Mouse (Mus musculus) myocyte (in vitro differentiated cells): ENCODE measurements around the gene Nfkbid.

Experiments used
- CEBPB ChIP-seq: IDR thresholded peaks from 2 replicates; pipeline ENCODE4 v1.6.1; 2011; ENCODE audit warnings: mild to moderate bottlenecking, moderate library complexity; ENCODE audit not compliant: poor library complexity, insufficient read depth, severe bottlenecking
- MAX ChIP-seq: IDR thresholded peaks from one replicate; pipeline ENCODE4 v1.6.1; 2011; ENCODE audit warnings: low read depth, mild to moderate bottlenecking, control low read depth
- MYOD1 ChIP-seq, 3 experiments: IDR thresholded peaks; one replicate each; pipeline ENCODE4 v1.6.1; 2011; ENCODE audit warnings: control low read depth in 2 of 3, low read depth in 2 of 3, mild to moderate bottlenecking in 2 of 3, moderate library complexity in 1 of 3; ENCODE audit not compliant: insufficient read length in 2 of 3, control insufficient read depth in 1 of 3
- MYOG ChIP-seq, 3 experiments: IDR thresholded peaks; one replicate each; pipeline ENCODE4 v1.6.1; 2011; ENCODE audit warnings: control low read depth in 2 of 3, low read depth in 2 of 3, mild to moderate bottlenecking in 2 of 3; ENCODE audit not compliant: insufficient read length in 2 of 3, control insufficient read depth in 1 of 3, insufficient read depth in 1 of 3
- POLR2A ChIP-seq: IDR thresholded peaks from one replicate; pipeline ENCODE4 v1.6.1; 2011; ENCODE audit warnings: low read depth, mild to moderate bottlenecking, control low read depth, moderate library complexity; ENCODE audit not compliant: insufficient read length
- POLR2AphosphoS2 ChIP-seq: IDR thresholded peaks from one replicate; pipeline ENCODE4 v1.6.1; 2011; ENCODE audit warnings: low read depth, control low read depth; ENCODE audit not compliant: insufficient read length
- SRF ChIP-seq: IDR thresholded peaks from one replicate; pipeline ENCODE4 v1.6.1; 2011; ENCODE audit warnings: low read depth; ENCODE audit not compliant: control insufficient read depth, insufficient read length
- TCF12 ChIP-seq: IDR thresholded peaks from one replicate; pipeline ENCODE4 v1.6.1; 2011; ENCODE audit warnings: mild to moderate bottlenecking, control low read depth; ENCODE audit not compliant: poor library complexity, insufficient read depth, severe bottlenecking
- TCF3 ChIP-seq: IDR thresholded peaks from one replicate; pipeline ENCODE4 v1.6.1; 2011; ENCODE audit warnings: low read depth, control low read depth; ENCODE audit not compliant: insufficient read length
- USF1 ChIP-seq: IDR thresholded peaks from one replicate; pipeline ENCODE4 v1.6.1; 2011; ENCODE audit warnings: low read depth, mild to moderate bottlenecking, control low read depth, moderate library complexity

- TF ChIP-seq SRF (no peak), POLR2A (no peak), MYOG (IDR thresholded peaks at IDR 0.05; ENCODE audit: control insufficient read depth in 1 of 3, insufficient read depth in 1 of 3, insufficient read length in 2 of 3, low read depth in 2 of 3) (no peak), TCF12 (no peak), MYOD1 (IDR thresholded peaks at IDR 0.05; ENCODE audit: control insufficient read depth in 1 of 3, insufficient read length in 2 of 3, low read depth in 2 of 3) (no peak), USF1 (no peak), POLR2AphosphoS2 (no peak), CEBPB (no peak), MAX (no peak), TCF3 (no peak)
Observed at GRCm38 (mm10) chr7:30413596-30413995, 7.9 kb upstream of the Nfkbid start, which contains the start of gene Tyrobp.
